Mouse (Mus musculus): ENCODE results near the gene Cdk4. TPM values are rescaled to one million over a fixed set of nuclear protein-coding genes. Genes with fewer than 3 reads are reported as not detected.

Cdk4 gene
- polyA plus RNA-seq, 1 experiment from 2014 or later: 645 TPM

GRCm38 (mm10) chr10:127041774-127042338 lies 21.5 kb upstream of the Cdk4 start:
- WGBS (ENCODE audit: insufficient replicate concordance): under 1% methylated on average over 44 of the region's 44 CpGs
- H3K4me3 ChIP-seq (replicated peaks): peak overlapping the region; percentile 78
- no peak overlapping the region; the same call in 1 of the 2 replicates for H3K27ac ChIP-seq
- H3K36me3 ChIP-seq: peaks cover 23% of the 10 kb centered on the region
- peak overlapping the region; percentile 70 for H3K9ac ChIP-seq
- ATAC-seq (ENCODE audit: low read depth): peak; percentile 78
- H3K4me2 ChIP-seq: peak overlapping the region; percentile 94
- no peaks in the 10 kb centered on the region for H3K9me3 ChIP-seq (replicated peaks)
- peaks cover 28% of the 10 kb centered on the region for H3K4me1 ChIP-seq (replicated peaks)
- H3K27me3 ChIP-seq: peaks cover 43% of the 10 kb centered on the region
- peak; percentile 78 for DNase-seq

- H3K4me2 ChIP-seq: peak overlapping the region; percentile 94
- no peak overlapping the region for H3K27ac ChIP-seq
- H3K9ac ChIP-seq: peak overlapping the region; percentile 70
- no peaks in the 10 kb centered on the region for H3K9me3 ChIP-seq (replicated peaks)
- peaks cover 23% of the 10 kb centered on the region for H3K36me3 ChIP-seq
- DNase-seq (no peak), ATAC-seq (ENCODE audit: low read depth) (no peak)
- peaks cover 42% of the 10 kb centered on the region for H3K27me3 ChIP-seq
- WGBS (ENCODE audit: insufficient replicate concordance): 11% methylated on average over 5 of the region's 5 CpGs
- peak overlapping the region; percentile 78 for H3K4me3 ChIP-seq (replicated peaks)
- H3K4me1 ChIP-seq (replicated peaks): peaks cover 28% of the 10 kb centered on the region
Observed at GRCm38 (mm10) chr10:127042468-127043115, 20.7 kb upstream of the Cdk4 start.

GRCm38 (mm10) chr10:127043187-127043586 lies 20.1 kb upstream of the Cdk4 start:
- Histone ChIP-seq H3K27ac (no peak overlapping the region), H3K4me3 (replicated peaks) (no peak overlapping the region; the same call in 1 of the 2 replicates), H3K4me1 (replicated peaks) (peaks cover 28% of the 10 kb centered on the region), H3K36me3 (peaks cover 23% of the 10 kb centered on the region), H3K9me3 (replicated peaks) (no peaks in the 10 kb centered on the region), H3K4me2 (peak overlapping the region; percentile 94), H3K27me3 (peaks cover 44% of the 10 kb centered on the region), H3K9ac (peak overlapping the region; percentile 70; the same call in 1 of the 2 replicates)
- 81% methylated on average over 6 of the region's 6 CpGs for WGBS (ENCODE audit: insufficient replicate concordance)
- ATAC-seq (ENCODE audit: low read depth): no peak
- DNase-seq: no peak

- H3K4me2 ChIP-seq: 0 out of 2 replicates have a peak within 1 kb of the TSS, but pooled peaks have one; percentile 26
- 34% methylated on average over 5 of the region's 5 CpGs for WGBS (ENCODE audit: insufficient replicate concordance)
- H3K36me3 ChIP-seq: peaks cover 23% of the 10 kb centered on the region
- H3K27ac ChIP-seq: no peak within 1 kb of the TSS
- no peaks in the 10 kb centered on the region for H3K9me3 ChIP-seq (replicated peaks)
- no peak for DNase-seq
- H3K9ac ChIP-seq: no peak within 1 kb of the TSS
- peaks cover 57% of the 10 kb centered on the region for H3K27me3 ChIP-seq
- H3K4me1 ChIP-seq (replicated peaks): peaks cover 14% of the 10 kb centered on the region
- no peak for ATAC-seq (ENCODE audit: low read depth)
- H3K4me3 ChIP-seq (replicated peaks): peak within 1 kb of the TSS; percentile 18; the same call in 1 of the 2 replicates
Observed at GRCm38 (mm10) chr10:127047954-127048353, 15.4 kb upstream of the Cdk4 start, which contains the start of gene Cyp27b1. Gene Cyp27b1, plus strand, starts transcription at chr10:127048250.

GRCm38 (mm10) chr10:127048608-127049394 lies 14.5 kb upstream of the Cdk4 start:
- peak overlapping the region; percentile 26; the same call in 1 of the 2 replicates for H3K4me2 ChIP-seq
- peaks cover 10% of the 10 kb centered on the region for H3K4me1 ChIP-seq (replicated peaks)
- H3K27me3 ChIP-seq: peaks cover 65% of the 10 kb centered on the region
- H3K36me3 ChIP-seq: peaks cover 15% of the 10 kb centered on the region
- WGBS (ENCODE audit: insufficient replicate concordance): 8% methylated on average over 35 of the region's 35 CpGs
- no peak overlapping the region for H3K27ac ChIP-seq
- no peaks in the 10 kb centered on the region for H3K9me3 ChIP-seq (replicated peaks)
- DNase-seq (no peak), ATAC-seq (ENCODE audit: low read depth) (no peak)
- H3K4me3 ChIP-seq (replicated peaks): peak overlapping the region; percentile 18; the same call in 1 of the 2 replicates
- H3K9ac ChIP-seq: no peak overlapping the region

- H3K4me1 ChIP-seq (replicated peaks): peaks cover 10% of the 10 kb centered on the region
- no peak for DNase-seq
- no peaks in the 10 kb centered on the region for H3K9me3 ChIP-seq (replicated peaks)
- peak; percentile 27; the same call in 1 of the 2 replicates for ATAC-seq (ENCODE audit: low read depth)
- peaks cover 73% of the 10 kb centered on the region for H3K27me3 ChIP-seq
- H3K27ac ChIP-seq: no peak overlapping the region
- 4% methylated on average over 29 of the region's 29 CpGs for WGBS (ENCODE audit: insufficient replicate concordance)
- H3K4me3 ChIP-seq (replicated peaks): peak overlapping the region; percentile 18
- no peak overlapping the region for H3K9ac ChIP-seq
- H3K36me3 ChIP-seq: peaks cover 11% of the 10 kb centered on the region
- peak overlapping the region; percentile 26 for H3K4me2 ChIP-seq
Observed at GRCm38 (mm10) chr10:127049395-127050118, 13.8 kb upstream of the Cdk4 start.

- Histone ChIP-seq H3K4me3 (replicated peaks) (no peak overlapping the region), H3K27me3 (peaks cover 78% of the 10 kb centered on the region), H3K4me2 (no peak overlapping the region), H3K36me3 (peaks cover 5% of the 10 kb centered on the region), H3K27ac (no peak overlapping the region), H3K9me3 (replicated peaks) (no peaks in the 10 kb centered on the region), H3K4me1 (replicated peaks) (peaks cover 10% of the 10 kb centered on the region), H3K9ac (no peak overlapping the region)
- ATAC-seq (ENCODE audit: low read depth) (peak; percentile 16; the same call in 1 of the 2 replicates), DNase-seq (no peak)
- WGBS (ENCODE audit: insufficient replicate concordance): 9% methylated on average over 10 of the region's 10 CpGs
Observed at GRCm38 (mm10) chr10:127050119-127050474, 13.2 kb upstream of the Cdk4 start.

GRCm38 (mm10) chr10:127054646-127055045 lies 8.7 kb upstream of the Cdk4 start:
- ATAC-seq (ENCODE audit: low read depth): no peak
- Histone ChIP-seq H3K4me3 (replicated peaks) (no peak overlapping the region), H3K9ac (no peak overlapping the region), H3K4me1 (replicated peaks) (peaks cover 17% of the 10 kb centered on the region), H3K9me3 (replicated peaks) (no peaks in the 10 kb centered on the region), H3K27ac (no peak overlapping the region), H3K4me2 (no peak overlapping the region), H3K36me3 (no peaks in the 10 kb centered on the region), H3K27me3 (peaks cover 99% of the 10 kb centered on the region)
- no peak for DNase-seq
- 45% methylated on average over 4 of the region's 4 CpGs for WGBS (ENCODE audit: insufficient replicate concordance)

- no peaks in the 10 kb centered on the region for H3K9me3 ChIP-seq (replicated peaks)
- no peak overlapping the region for H3K9ac ChIP-seq
- DNase-seq (no peak), ATAC-seq (ENCODE audit: low read depth) (no peak)
- H3K4me3 ChIP-seq (replicated peaks): no peak overlapping the region
- no peaks in the 10 kb centered on the region for H3K36me3 ChIP-seq
- H3K4me1 ChIP-seq (replicated peaks): peaks cover 20% of the 10 kb centered on the region
- H3K27me3 ChIP-seq: peaks cover 99% of the 10 kb centered on the region
- WGBS (ENCODE audit: insufficient replicate concordance): 40% methylated on average over 8 of the region's 8 CpGs
- H3K4me2 ChIP-seq: no peak overlapping the region
- H3K27ac ChIP-seq: no peak overlapping the region
Observed at GRCm38 (mm10) chr10:127055406-127055805, 7.9 kb upstream of the Cdk4 start.

GRCm38 (mm10) chr10:127056490-127056889 lies 6.8 kb upstream of the Cdk4 start:
- 73% methylated on average over 20 of the region's 20 CpGs for WGBS (ENCODE audit: insufficient replicate concordance)
- peaks cover 99% of the 10 kb centered on the region for H3K27me3 ChIP-seq

More at GRCm38 (mm10) chr10:127056490-127056889, 6.8 kb upstream of the Cdk4 start:
- no peak for ATAC-seq (ENCODE audit: low read depth)
- H3K4me3 ChIP-seq (replicated peaks): no peak overlapping the region
- DNase-seq: no peak
- H3K4me2 ChIP-seq: no peak overlapping the region
- no peaks in the 10 kb centered on the region for H3K9me3 ChIP-seq (replicated peaks)
- peaks cover 23% of the 10 kb centered on the region for H3K4me1 ChIP-seq (replicated peaks)
- H3K27ac ChIP-seq: no peak overlapping the region
- H3K36me3 ChIP-seq: no peaks in the 10 kb centered on the region
- H3K9ac ChIP-seq: no peak overlapping the region

Measured in liver, embryonic 13.5 days (tissue).